Mouse (Mus musculus) monocyte, adult 5-6 weeks (primary cell): ENCODE measurements around the gene Olfr1274-ps. TPM values are rescaled to one million over a fixed set of nuclear protein-coding genes. Genes with fewer than 3 reads are reported as not detected.
"Not testable (repeated sequence)": the region's sequence is repeated elsewhere in the genome, so short reads cannot be mapped to it uniquely, and the experiment has no call there.

Experiments
- ATAC-seq: fragments of 153-309, 156-312 bp; replicated peaks from 2 replicates; pipeline ENCODE4 v1.8.0; 2017; ENCODE audit warnings: mild to moderate bottlenecking; ENCODE audit not compliant: low TSS enrichment, insufficient number of reproducible peaks, severe bottlenecking, poor library complexity, low FRiP score
- total RNA-seq: library from RNA; stranded (forward); fragments of 200-1000, 200-491, 200-594 nt; gene quantifications from 3 replicates; pipeline ENCODE4 v1.2.3, GENCODE M21; 2017

The Olfr1274-ps gene
- total RNA-seq = not detected in 3 replicates

DNA sequence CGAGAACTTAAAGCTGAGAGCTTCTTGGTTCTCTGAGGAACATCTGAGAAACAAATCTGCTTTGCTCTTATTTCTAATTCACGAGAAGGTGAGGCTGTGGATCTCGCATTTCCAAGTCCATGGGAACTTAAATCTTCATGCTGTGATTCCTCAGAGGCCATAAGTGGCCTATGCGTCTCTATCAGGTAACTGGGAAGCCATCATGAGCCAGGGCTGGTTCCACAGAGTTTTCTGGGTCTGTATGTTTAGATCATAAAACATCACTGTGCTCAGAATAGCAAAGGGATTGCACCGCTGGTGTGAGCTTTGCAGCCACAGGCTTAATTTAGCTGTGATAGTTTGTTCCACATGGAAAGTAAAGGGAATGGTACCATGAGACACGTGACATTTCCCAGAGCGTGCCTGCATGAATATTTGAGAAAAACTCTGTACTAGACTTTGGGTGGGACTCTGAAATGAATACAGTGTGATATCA, at the start of gene Olfr1274-ps:
Olfr1274-ps (plus strand) TSS at position 51 of the 475 bp plus-strand sequence.
- ATAC-seq = not testable (repeated sequence)

DNA sequence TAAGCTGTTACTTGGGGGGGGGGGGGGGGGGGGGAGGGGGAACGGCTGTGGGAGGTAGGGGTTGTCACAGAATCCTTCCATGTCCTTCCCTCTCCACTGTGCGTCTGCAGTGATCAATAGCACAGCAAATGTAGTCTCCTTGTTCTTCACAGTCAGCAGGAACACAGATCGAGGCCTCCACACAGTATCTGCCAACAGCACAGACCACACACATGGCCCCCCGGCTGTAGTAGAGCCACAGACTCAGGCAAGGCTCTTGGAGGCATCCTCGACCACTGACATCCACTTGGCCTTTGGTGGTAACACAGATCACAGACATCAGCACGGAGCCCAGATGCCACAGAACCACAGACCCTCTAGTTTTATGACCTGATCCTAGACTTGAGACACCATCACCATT, 47.4 kb upstream of the Olfr1274-ps start:
- ATAC-seq = 0 out of 2 replicates have a peak, but pooled peaks have one; percentile 14

DNA sequence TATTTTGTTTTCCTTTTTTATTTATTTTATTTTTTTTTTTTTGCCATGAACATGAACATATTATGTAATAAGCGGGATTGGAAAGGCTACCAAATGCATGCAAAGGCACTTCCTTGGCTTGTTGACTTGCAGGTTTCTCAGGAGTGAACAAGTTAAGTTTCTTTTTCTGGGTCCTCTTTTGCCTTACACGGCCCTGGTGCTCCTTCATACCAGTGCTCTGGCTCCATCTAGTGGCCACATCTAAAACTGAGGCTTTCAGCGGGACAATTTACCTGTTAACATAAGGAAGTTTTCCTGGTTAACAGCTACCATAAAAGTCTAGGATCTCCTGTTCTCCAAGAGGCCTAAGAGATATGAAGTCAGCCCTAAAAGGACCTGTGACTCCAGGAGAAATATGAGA, 46.9 kb upstream of the Olfr1274-ps start:
- ATAC-seq = peak; percentile 52; the same call in 1 of the 2 replicates

DNA sequence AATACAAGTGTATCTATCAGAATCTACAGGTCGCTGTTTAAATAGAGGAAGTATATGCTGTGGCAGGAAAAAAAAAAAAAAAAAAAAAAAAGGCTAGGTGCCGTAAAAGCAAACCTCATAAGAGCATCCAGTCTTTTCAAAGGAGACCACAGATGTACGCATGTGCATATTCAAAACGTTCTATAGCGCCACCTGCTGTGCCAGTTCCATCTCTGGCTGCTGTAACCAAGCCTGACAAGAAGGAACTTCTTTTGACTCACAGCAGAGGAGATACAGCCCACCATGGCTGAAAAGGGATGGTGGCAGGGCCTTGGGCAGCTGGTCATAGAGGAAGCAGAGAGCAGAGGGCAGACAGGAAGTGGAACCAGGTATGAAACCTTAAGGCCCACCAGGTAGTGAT, 39.3 kb upstream of the Olfr1274-ps start:
- ATAC-seq = peak; percentile 88

DNA sequence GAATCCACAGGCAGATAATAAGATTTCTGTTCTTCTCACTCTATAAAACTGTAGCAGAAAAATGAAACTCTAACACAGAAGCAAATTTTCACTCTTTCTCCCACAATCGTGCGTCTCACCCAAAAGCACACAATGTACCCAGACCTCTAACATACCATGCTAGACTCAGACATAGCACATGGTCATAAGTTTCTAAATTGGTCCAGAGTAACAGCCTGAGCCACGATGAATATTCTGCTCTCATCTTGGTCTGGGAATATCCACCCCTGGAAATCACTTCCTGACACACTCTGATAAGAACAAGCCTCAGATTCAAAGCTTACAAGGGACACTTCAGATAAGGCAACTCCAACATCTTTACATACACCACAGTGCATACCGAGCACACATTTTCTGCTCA, 38.3 kb upstream of the Olfr1274-ps start:
- not testable (repeated sequence) for ATAC-seq

DNA sequence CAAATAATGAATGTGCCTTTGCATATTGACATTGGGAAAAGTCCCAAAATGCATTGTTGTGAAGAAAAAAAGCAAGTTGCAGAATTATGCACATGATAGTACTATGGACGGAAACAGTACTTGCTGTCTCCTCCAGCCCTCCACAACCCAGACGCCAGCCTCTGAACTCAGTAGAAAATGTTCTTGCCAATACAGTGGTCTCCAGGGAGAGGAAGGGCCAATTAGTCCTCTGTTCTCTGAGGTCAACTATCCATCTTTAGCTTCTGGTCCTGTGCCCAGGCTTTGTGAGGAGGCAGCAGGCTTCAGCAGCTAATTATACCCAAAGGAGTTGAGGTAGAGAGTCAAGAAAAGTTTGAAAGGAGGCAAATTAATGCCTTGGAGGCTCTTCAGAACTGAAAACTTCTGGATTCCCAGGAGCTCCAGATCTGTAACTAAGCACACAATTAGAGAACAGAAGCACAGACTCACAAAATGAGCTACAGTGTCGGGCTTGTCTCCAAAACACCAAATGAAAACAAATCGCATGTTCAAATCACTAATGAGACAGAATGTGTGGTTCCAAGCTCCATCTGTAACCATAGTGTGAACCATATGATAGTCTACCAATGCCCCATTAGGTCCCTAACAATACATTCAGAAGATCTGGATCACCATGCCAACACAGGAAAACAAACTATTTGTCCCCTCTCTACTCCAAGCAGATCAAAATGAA, 15.8 kb downstream of the Olfr1274-ps start:
- not testable (repeated sequence) for ATAC-seq

DNA sequence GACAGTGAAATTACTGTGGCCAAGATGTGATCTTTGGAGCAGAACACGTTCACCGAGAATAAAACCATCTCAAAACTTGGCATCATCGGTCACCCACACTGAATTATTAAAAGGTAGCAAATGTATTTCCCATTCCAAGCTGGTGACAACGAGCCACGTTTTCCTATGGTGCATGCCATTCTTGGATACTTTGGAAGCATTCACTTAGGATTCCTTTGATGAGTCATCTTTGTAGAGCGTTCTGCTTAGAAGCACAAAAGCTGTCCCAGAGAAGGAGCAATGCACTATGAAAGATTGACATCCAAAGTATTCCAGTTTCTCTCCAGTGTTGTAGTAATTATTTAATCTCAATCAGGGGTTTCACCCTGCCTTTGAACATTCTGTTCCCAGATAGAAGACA, 23.8 kb downstream of the Olfr1274-ps start:
- ATAC-seq = not testable (repeated sequence)

DNA sequence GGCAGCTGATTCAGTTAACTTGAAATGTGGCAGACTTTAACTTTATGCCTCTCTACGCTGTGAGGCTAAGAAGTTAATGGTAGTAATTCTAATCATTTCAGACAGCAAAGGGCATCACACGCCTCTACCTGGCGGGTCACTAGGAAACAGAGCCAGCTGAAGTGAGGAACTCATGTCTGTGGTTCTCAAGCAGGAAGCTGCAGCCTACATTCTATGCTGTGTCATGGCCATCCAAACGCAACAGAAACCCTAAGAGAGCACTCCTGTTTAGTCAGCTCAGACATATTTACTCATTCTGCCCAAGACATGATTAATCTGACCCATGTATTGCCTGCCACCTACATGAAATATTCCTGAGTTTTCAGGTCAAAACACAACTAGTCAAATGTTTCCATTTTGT, 26.5 kb downstream of the Olfr1274-ps start:
- not testable (repeated sequence) for ATAC-seq

DNA sequence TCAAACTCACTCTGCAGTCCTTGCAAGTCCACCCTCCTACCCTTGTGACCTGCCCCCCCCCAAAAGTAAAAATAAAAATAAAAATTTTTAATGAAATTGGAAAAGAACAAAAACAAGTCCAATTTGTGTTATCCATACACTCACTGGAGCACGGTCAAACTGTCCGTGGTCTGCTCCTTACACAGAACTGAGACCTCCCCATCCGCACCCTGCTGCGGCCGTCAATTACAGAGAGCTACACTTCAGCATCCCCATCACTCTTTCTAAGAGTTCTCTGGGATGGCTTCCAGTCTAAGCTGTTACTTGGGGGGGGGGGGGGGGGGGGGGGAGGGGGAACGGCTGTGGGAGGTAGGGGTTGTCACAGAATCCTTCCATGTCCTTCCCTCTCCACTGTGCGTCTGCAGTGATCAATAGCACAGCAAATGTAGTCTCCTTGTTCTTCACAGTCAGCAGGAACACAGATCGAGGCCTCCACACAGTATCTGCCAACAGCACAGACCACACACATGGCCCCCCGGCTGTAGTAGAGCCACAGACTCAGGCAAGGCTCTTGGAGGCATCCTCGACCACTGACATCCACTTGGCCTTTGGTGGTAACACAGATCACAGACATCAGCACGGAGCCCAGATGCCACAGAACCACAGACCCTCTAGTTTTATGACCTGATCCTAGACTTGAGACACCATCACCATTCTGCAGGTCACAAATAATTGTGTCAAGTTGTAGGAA, 30.7 kb downstream of the Olfr1274-ps start:
- not testable (repeated sequence) for ATAC-seq

DNA sequence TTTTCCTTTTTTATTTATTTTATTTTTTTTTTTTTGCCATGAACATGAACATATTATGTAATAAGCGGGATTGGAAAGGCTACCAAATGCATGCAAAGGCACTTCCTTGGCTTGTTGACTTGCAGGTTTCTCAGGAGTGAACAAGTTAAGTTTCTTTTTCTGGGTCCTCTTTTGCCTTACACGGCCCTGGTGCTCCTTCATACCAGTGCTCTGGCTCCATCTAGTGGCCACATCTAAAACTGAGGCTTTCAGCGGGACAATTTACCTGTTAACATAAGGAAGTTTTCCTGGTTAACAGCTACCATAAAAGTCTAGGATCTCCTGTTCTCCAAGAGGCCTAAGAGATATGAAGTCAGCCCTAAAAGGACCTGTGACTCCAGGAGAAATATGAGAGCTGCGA, 31.3 kb downstream of the Olfr1274-ps start:
- ATAC-seq = peak; percentile 50; the same call in 1 of the 2 replicates

DNA sequence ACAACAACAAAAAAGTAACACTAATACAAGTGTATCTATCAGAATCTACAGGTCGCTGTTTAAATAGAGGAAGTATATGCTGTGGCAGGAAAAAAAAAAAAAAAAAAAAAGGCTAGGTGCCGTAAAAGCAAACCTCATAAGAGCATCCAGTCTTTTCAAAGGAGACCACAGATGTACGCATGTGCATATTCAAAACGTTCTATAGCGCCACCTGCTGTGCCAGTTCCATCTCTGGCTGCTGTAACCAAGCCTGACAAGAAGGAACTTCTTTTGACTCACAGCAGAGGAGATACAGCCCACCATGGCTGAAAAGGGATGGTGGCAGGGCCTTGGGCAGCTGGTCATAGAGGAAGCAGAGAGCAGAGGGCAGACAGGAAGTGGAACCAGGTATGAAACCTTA, 39.0 kb downstream of the Olfr1274-ps start:
- ATAC-seq = peak; percentile 60

DNA sequence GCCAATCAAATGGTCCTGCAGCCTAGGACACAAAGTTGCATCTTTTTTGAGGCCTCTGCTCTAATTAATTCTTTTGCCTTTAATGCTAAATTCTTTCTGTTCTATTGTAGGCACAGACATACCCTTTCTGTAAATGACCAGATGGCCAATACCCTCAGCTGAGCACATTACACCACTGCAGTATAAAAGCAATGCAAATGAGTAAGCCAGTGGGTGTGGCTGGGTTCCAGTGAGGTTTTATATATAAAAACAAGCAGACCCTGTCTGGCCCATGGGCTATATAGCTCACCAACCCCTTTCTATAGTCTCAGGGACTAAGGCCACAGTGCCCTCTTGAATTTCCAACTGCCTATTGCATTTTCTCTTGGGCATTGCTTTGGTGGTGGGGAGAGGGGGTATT, 41.7 kb downstream of the Olfr1274-ps start:
- ATAC-seq = not testable (repeated sequence)

DNA sequence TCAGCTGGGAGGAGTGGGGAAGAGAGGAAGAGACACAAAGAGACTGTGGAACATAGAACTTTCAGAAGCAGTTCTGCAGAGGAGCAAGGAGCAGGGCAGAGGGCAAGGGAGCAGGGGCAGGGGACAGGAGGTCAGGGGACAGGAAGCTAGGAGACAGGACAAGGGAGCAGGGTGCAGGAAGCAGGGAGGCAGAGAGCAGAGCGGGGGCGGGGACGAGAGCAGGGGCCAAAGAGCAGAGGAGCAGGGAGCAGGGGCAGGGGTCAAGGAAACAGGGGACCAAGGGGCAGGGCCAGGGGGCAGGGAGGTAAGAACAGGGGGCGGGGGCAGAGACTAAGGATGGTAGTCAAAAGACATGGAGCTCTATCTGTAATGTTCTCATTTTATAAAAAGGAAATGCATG, 43.3 kb downstream of the Olfr1274-ps start:
- ATAC-seq = not testable (repeated sequence)

DNA sequence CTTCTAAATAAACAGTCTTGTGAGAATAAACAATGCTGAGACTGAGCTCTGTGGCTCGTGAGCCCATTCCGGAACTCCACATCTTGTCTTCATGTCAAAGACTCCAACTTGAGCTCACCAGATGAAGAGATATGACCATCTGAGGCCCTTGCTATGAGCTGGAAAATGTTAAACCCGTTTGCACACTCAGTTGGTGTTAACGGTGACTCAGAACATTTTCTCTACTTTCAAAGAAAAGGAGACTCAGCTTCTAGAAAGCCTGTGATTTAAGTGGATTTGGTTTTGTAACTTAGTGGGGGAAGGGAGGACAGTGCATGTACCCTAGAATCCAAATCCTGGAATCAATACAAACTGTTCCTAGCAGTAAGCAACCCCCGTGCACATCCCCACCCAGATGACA, 45.3 kb downstream of the Olfr1274-ps start:
- ATAC-seq = no peak

DNA sequence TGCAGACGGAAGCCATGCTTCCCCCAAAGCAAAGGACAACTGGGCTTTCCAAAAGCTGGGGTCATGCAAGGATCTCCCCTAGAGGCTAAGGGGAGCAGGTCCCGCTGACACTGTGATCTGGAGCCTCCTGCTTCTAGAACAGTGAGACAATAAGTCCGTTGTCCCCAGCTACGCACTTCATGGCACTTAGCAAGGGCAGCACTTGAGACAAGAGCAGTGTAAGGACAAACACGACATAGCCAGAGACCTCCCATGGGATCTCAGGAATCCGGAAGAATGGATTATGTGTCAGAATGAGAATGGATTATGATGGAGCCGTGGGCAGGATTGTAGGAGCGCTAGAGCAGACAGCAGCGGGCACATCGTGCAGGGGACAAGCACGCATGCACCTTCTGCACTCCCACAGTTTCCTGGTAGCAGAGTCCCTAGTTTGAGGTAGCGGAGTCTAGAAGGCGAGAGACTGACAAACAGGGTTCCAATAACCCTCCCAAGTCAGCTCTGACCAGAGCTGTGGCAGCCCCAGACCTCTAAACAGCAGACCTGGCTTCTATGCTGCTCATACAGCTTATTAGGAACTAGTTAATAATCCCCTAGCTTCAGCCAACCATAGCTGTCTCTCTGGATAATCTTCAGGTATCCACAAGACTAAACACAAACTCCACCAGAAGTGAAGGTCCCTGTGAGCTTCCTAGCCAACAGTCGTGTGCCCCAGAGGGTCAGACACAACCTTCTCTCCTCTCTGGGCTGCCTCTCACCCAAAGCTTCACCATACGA, 50.7 kb downstream of the Olfr1274-ps start:
- ATAC-seq = no peak

DNA sequence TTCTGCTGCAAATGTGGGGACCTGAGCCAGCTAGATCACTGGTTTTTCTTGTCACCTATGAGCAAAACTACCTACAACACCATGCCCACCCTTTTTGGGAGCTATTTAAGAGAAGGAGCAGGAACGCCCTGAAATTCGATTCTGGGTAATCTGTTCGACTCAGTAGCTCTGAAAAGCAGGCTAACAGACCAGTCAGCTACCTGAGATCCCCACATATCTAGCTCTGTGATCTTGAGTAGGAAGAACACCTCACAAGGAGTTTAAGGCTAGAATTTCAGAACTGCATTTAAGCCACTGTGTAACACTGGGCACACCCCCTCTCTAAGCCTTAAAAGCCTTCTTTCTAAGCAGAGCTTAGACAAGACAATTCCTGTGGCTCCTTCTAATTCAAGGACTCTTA, 53.9 kb downstream of the Olfr1274-ps start:
- no peak for ATAC-seq
